Mouse (Mus musculus) lung, adult 2 months (tissue): ENCODE results near the gene Casd1. TPM values are rescaled to one million over a fixed set of nuclear protein-coding genes. Genes with fewer than 3 reads are reported as not detected.

Experiments
- DNase-seq: peaks from one replicate; pipeline ENCODE4 v3.0.0; 2022
- H3K4me1 ChIP-seq: fragments of 200-500 bp; 2 replicates; pipeline ENCODE4 v1.6.1; 2011; ENCODE audit warnings: low read length; ENCODE audit not compliant: control insufficient read depth, insufficient read depth
- H3K4me3 ChIP-seq: fragments of 200-500 bp; replicated peaks from 2 replicates; pipeline ENCODE3; 2011; ENCODE audit warnings: low read depth, mild to moderate bottlenecking, control low read depth, low read length; ENCODE audit errors: extremely low read depth
- CTCF ChIP-seq: fragments of 200-500 bp; IDR thresholded peaks from 2 replicates; pipeline ENCODE4 v1.5.1; 2011; ENCODE audit warnings: mild to moderate bottlenecking, low read length, control low read depth; ENCODE audit not compliant: insufficient read depth
- POLR2A ChIP-seq: fragments of 200-500 bp; IDR thresholded peaks from 2 replicates; pipeline ENCODE4 v1.6.1; 2011; ENCODE audit warnings: low read depth, mild to moderate bottlenecking, control low read depth, low read length, borderline replicate concordance; ENCODE audit errors: extremely low read depth
- WGBS: fragments of 180-500 bp; shearing (Covaris S2); methylation state at CpG from one replicate; pipeline ENCODE4 v1.1.7; 2018; 5-methylcytosine and 5-hydroxymethylcytosine counted together
- polyA plus RNA-seq: library from polyadenylated mRNA; depleted of rRNA; stranded (reverse); fragments of >200 nt; gene quantifications from 2 replicates; pipeline ENCODE4 v1.2.3, GENCODE M21; 2012; rRNA removed

Gene Casd1
- 17.6 and 25.4 TPM in 2 replicates for polyA plus RNA-seq

DNA sequence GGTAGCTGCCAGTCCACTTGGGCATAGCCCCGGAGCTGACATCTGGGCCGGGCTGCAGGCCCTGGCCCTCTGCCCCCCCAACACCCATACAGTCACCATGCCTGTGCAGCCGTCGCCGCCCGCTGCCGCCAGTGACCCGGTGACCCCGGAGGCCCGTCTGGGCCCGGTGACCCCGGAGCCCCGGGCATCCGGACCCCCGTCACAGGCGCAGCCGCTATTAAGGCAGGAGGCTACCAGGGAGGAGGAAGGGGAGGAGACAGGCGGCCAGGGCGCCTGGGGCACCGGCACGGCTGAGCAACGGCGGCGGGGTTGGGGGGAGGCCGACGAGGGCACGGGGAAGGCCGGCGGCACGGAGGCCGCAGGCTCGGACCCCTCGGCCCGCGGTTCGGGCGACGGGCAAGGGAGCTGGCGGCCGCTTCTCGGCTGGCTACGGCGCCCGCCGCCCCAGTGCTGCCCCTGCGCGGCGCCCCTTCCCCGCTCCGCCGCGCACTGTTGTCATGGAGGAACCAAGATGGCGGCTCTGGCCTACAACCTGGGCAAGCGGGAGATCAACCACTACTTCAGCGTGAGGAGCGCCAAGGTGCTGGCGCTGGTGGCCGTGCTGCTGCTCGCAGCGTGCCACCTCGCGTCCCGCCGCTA, at the start of gene Casd1:
TSS of gene Casd1 (plus strand) at position 182 of the 639 bp plus-strand sequence.
- under 1% methylated on average over 57 of the region's 64 CpGs for WGBS
- Histone ChIP-seq H3K4me1 (peaks cover 6% of the 10 kb centered on the region; the same call in 1 of the 2 replicates), H3K4me3 (peak within 1 kb of the TSS; percentile 81)
- peak; percentile 20; the same call in 1 of the 2 replicates for TF ChIP-seq POLR2A
- TF ChIP-seq CTCF = no peak
- peak; percentile 81 for DNase-seq

DNA sequence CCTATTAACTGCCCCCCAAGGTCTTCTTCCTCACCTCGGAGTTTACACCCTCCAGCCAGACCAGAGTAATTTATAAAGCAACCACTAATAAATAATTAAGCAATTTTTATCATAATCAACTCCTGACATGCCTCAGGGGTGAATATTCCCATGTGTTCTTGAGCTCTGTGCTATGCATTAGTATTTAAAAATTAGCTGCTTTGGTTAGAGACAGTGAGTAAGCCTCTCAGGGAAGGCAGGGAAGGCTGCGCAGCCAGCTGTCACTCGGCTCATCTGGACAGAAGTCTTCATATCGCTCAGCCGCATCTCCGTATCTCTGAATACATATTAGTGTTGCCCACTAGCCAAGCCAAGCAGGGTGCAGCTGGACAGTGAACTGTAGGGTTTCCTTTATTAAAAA, 45.3 kb upstream of the Casd1 start:
- WGBS = 74% methylated on average over 6 of the region's 6 CpGs
- Histone ChIP-seq H3K4me3 (no peak overlapping the region), H3K4me1 (no peaks in the 10 kb centered on the region)
- DNase-seq = no peak
- TF ChIP-seq POLR2A (no peak), CTCF (no peak)

DNA sequence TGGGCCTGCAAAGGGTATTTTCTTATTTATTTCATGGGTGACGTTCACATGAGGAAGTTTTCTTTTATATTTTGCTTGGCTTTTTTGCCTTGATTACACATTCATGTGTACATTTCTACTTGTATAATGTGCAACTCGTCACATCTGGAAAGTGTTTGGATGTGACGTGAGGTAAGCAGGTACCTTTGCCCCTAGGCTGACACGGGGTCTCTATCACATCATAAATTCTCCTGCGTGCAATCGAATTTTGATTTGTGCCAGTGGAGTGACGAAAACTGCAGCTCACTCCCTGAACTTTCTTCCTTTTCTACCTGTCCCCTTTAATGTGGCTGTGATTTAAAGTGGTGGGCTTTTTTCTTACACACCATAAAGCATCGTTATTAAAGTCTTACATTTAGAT, 43.6 kb upstream of the Casd1 start:
- WGBS = 73% methylated on average over 8 of the region's 8 CpGs

DNA sequence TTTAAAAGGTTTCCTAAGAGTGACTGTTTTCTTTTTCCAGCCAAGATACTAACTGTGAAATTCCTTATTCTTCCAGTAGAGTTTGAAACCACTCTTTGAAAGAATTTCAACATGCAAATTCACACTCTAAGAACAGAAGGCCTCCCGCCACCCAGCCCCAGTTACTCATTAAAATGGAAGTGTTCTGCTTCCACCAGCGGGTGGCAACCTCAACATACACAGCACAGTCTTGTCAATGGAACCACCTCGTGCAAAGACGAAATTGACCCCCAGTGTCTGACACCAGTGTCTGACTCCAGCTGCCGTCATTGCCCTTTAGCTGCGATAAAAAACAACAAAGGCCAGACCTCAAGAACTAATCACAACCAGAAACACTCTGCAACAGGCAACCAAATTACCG, 43.0 kb upstream of the Casd1 start:
- Histone ChIP-seq H3K4me1 (no peaks in the 10 kb centered on the region), H3K4me3 (no peak overlapping the region)
- WGBS = 18% methylated on average over 7 of the region's 7 CpGs
- peak; percentile 7 for DNase-seq
- TF ChIP-seq CTCF (peak; percentile 58), POLR2A (no peak)

More for the DNA sequence above, 43.6 kb upstream of the Casd1 start:
- no peak for DNase-seq
- TF ChIP-seq POLR2A = no peak
- no peak for TF ChIP-seq CTCF
- Histone ChIP-seq H3K4me3 (no peak overlapping the region), H3K4me1 (no peaks in the 10 kb centered on the region)

DNA sequence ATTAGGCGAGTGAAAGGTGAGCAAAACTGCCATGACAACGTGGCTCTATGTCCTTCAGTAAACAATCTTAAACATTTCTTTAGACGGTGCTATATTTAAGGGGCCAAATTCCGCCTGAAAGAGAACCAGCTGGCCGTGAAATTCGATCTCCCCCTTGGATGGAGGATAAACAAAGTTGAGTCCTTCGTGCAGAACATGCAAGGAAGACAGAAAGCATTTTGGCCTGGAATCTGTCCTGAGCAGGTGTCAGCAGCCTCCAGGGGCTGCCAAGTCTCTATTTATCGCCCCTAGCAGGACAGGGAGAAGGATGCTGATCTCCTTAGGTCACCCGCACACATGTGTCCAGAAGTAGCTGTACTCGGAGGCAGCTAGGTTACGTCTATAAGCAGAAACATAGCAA, 39.5 kb upstream of the Casd1 start:
- 38% methylated on average over 11 of the region's 11 CpGs for WGBS
- TF ChIP-seq CTCF = no peak
- no peak for TF ChIP-seq POLR2A

DNA sequence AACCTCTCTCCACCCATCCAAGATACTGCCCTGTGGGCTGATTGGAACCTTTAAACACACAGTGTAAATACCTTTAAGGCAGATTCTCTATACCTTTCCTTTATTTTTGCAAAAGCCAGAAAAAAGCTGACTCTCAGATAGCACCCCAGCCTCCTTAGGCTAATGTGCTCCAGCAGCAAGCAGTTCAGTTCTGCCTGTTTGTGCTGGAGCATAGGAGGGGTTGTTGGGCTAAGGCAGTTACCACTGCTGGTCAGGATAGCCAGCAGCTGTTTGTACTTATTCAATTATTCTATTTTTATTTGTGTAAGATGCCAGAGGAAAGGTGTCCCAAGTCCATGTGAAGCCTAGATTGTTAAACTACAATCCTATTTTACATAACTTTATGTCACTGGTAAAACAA, 39.0 kb upstream of the Casd1 start:
- no peak for DNase-seq

More for the DNA sequence above, 39.5 kb upstream of the Casd1 start:
- DNase-seq = no peak
- Histone ChIP-seq H3K4me1 (no peaks in the 10 kb centered on the region), H3K4me3 (no peak overlapping the region)

DNA sequence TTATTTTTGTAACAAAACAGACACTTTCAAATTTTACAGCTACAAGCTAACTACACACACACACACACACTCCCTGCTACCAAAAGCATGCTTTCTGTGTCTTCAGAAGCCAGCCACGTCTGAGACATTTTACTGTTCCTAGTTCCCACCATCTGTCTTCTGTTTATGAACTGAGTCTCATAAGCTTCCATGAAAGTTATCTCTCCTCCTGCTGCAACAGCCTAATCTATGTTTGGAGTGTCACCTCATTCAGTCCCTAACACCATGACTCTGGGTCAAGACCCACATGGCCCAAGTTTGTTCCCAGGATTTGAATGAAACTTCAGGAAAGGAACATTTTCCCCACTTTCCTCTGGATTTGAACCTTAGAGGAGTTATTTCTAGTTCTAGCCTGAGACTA, 38.2 kb upstream of the Casd1 start:
- H3K4me1 ChIP-seq = no peaks in the 10 kb centered on the region
- DNase-seq = no peak
- TF ChIP-seq CTCF (no peak), POLR2A (no peak)
- H3K4me3 ChIP-seq = no peak overlapping the region
- WGBS = 65% methylated on average over 1 of the region's 1 CpGs

More for the DNA sequence above, 39.0 kb upstream of the Casd1 start:
- Histone ChIP-seq H3K4me1 (no peaks in the 10 kb centered on the region), H3K4me3 (no peak overlapping the region)
- TF ChIP-seq POLR2A = no peak
- TF ChIP-seq CTCF = no peak

DNA sequence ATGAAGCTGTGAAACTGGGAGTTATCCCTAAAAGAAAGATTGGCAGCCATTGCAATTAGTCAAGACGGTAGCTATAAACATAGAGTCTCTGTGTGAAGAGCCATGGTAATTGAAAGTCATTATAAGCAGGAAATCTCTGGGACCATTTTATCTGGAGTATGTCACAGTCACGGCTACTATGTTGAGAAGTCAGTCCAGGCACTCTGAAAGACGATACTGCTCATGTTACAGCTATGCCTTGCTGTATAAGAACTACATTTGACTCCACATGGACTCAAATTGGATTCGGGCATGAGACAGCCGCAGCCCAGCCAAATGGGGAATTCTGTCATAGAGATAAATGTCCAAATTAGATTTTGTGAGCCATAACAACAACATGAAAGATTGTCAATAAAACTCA, 37.2 kb upstream of the Casd1 start:
- H3K4me3 ChIP-seq = no peak overlapping the region
- no peak for DNase-seq
- H3K4me1 ChIP-seq = no peaks in the 10 kb centered on the region
- no peak for TF ChIP-seq CTCF
- 78% methylated on average over 5 of the region's 5 CpGs for WGBS

DNA sequence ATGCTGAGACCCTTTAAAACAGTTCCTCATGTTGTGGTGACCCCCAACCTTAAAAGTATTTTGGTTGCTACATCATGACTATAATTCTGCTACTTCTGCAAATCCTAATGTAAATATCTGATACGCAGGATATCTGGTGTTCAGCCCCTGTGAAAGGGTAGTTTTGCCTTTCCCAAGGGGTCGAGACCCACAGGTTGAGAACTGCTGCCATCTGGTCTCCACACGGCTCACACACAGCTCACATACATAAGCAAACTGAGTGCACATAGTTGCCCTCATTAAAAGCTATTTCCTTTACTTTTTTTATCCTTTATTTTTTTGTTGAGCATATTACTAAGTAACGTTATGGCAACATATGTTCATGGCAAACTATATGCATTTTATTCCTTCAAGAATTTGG, 30.2 kb upstream of the Casd1 start:
- 71% methylated on average over 4 of the region's 4 CpGs for WGBS
- no peak for DNase-seq
- Histone ChIP-seq H3K4me1 (no peaks in the 10 kb centered on the region), H3K4me3 (no peak overlapping the region)
- TF ChIP-seq CTCF (no peak), POLR2A (no peak)

DNA sequence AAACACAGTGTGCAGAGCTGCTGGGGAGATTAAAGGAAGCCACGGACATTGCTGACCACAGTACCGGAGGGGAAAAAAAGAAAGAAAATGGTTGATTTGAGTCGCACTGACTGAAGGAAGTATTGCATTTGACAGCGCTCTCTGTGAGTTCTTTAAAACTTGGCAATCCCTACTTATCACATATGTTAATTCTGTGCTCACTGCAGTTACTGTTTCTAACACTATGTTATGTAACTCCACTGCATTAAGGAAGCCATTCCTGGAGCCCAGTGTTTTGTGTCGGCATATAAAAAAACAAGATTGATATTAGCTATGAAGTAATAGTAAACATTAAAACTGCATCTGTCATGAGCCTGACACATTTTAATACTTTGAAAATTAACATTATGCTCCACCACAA, 22.9 kb upstream of the Casd1 start:
- Histone ChIP-seq H3K4me1 (no peaks in the 10 kb centered on the region), H3K4me3 (no peak overlapping the region)
- TF ChIP-seq POLR2A = no peak
- TF ChIP-seq CTCF = no peak
- 59% methylated on average over 5 of the region's 5 CpGs for WGBS
- DNase-seq = no peak

DNA sequence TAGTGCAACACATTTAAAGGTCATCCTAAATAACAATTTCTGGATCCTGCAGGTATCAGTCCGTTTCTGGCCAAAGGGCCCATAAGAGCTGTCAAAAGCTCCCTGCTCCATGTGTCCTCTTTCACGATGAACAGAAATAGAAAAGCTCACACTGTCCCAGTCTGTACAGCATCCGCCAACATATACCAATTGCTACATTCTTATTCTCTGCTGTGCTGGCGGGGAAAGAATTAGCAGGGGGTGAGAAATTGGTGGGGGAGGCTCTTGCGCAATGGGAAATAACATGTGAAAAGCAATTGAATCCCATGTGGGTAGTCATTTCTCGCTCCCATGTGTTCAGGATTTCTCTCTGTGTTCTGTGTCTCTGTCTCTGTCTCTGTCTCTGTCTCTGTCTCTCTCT, 22.3 kb upstream of the Casd1 start:
- 79% methylated on average over 6 of the region's 6 CpGs for WGBS
- no peak for TF ChIP-seq POLR2A
- TF ChIP-seq CTCF = no peak

More for the DNA sequence above, 22.3 kb upstream of the Casd1 start:
- Histone ChIP-seq H3K4me3 (no peak overlapping the region), H3K4me1 (no peaks in the 10 kb centered on the region)
- DNase-seq = no peak
